Mouse (Mus musculus) ES-Bruce4 (cell line): ENCODE results near the gene Trap1. TPM values are rescaled to one million over a fixed set of nuclear protein-coding genes. Genes with fewer than 3 reads are reported as not detected.

ENCODE experiments used
- H3K27ac ChIP-seq: 2 replicates; pipeline ENCODE4 v1.5.1; 2012; ENCODE audit warnings: low read length, inconsistent platforms; ENCODE audit not compliant: insufficient read depth
- H3K27me3 ChIP-seq: 2 replicates; pipeline ENCODE4 v1.6.1; 2012; ENCODE audit warnings: mild to moderate bottlenecking, low read length, inconsistent platforms; ENCODE audit not compliant: control insufficient read depth, poor library complexity, insufficient read depth, severe bottlenecking
- H3K36me3 ChIP-seq: 2 replicates; pipeline ENCODE4 v1.6.1; 2012; ENCODE audit warnings: inconsistent platforms, mild to moderate bottlenecking, low read length, moderate library complexity; ENCODE audit not compliant: control insufficient read depth, poor library complexity, insufficient read depth, severe bottlenecking
- H3K4me1 ChIP-seq: one replicate; pipeline ENCODE4 v1.8.1; 2011; ENCODE audit warnings: low read length; ENCODE audit not compliant: control insufficient read depth, insufficient read depth
- H3K4me3 ChIP-seq: 2 replicates; pipeline ENCODE4 v1.5.1; 2011; ENCODE audit warnings: low read depth, mild to moderate bottlenecking, low read length
- H3K9ac ChIP-seq: 2 replicates; pipeline ENCODE4 v1.6.1; 2012; ENCODE audit warnings: low read depth, mild to moderate bottlenecking, inconsistent platforms; ENCODE audit not compliant: poor library complexity, severe bottlenecking
- H3K9me3 ChIP-seq: replicated peaks from 2 replicates; pipeline ENCODE4 v1.6.1; 2012; ENCODE audit warnings: mild to moderate bottlenecking, low read length, inconsistent platforms; ENCODE audit not compliant: control insufficient read depth, poor library complexity, insufficient read depth, severe bottlenecking
- CTCF ChIP-seq: IDR thresholded peaks from one replicate; pipeline ENCODE4 v1.8.1; 2011; ENCODE audit warnings: low read depth, low read length
- EP300 ChIP-seq: IDR thresholded peaks from 2 replicates; pipeline ENCODE4 v1.6.1; 2011; ENCODE audit warnings: low read depth, low read length; ENCODE audit not compliant: insufficient read depth
- POLR2A ChIP-seq: IDR thresholded peaks from one replicate; pipeline ENCODE4 v1.8.1; 2011; ENCODE audit warnings: low read length; ENCODE audit not compliant: insufficient read depth
- polyA plus RNA-seq: library from polyadenylated mRNA; stranded (reverse); fragments of >200 nt; gene quantifications from 2 replicates; pipeline ENCODE4 v1.2.4, GENCODE M21; 2011; ENCODE audit warnings: low read depth; ENCODE audit not compliant: missing spikeins, insufficient read depth, insufficient read length

Trap1 gene
- polyA plus RNA-seq, 1 experiment = 104 TPM

- no peak overlapping the region for H3K4me3 ChIP-seq
- H3K27me3 ChIP-seq = no peaks in the 10 kb centered on the region
- H3K27ac ChIP-seq = no peak overlapping the region
- no peaks in the 10 kb centered on the region; the same call in 1 of the 2 replicates for H3K36me3 ChIP-seq
- TF ChIP-seq CTCF (no peak), EP300 (no peak), POLR2A (no peak)
- H3K4me1 ChIP-seq = no peaks in the 10 kb centered on the region
- 0 out of 2 replicates have a peak overlapping the region, but pooled peaks have one; percentile 41 for H3K9ac ChIP-seq
- no peaks in the 10 kb centered on the region for H3K9me3 ChIP-seq
These were observed 2.8 kb downstream of the Trap1 start for GRCm38 (mm10) chr16:4074836-4075235.

- Histone ChIP-seq H3K36me3 (peaks cover under 1% of the 10 kb centered on the region), H3K9ac (no peak overlapping the region), H3K27ac (no peak overlapping the region), H3K9me3 (no peaks in the 10 kb centered on the region), H3K4me1 (no peaks in the 10 kb centered on the region), H3K27me3 (no peaks in the 10 kb centered on the region), H3K4me3 (no peak overlapping the region)
- no peak for TF ChIP-seq POLR2A
These were observed 3.3 kb downstream of the Trap1 start for GRCm38 (mm10) chr16:4074297-4074696.

- Histone ChIP-seq H3K27me3 (no peaks in the 10 kb centered on the region), H3K4me1 (no peaks in the 10 kb centered on the region), H3K9me3 (no peaks in the 10 kb centered on the region), H3K27ac (no peak overlapping the region), H3K4me3 (no peak overlapping the region), H3K36me3 (peaks cover 40% of the 10 kb centered on the region), H3K9ac (no peak overlapping the region)
- peak; percentile 81 for TF ChIP-seq CTCF
- no peak for TF ChIP-seq EP300
These were observed 9.0 kb downstream of the Trap1 start for GRCm38 (mm10) chr16:4068588-4068987.

GRCm38 (mm10) chr16:4064945-4065344 is 12.7 kb downstream of the Trap1 start:
- no peaks in the 10 kb centered on the region for H3K9me3 ChIP-seq
- H3K9ac ChIP-seq = no peak overlapping the region
- TF ChIP-seq POLR2A (no peak), EP300 (no peak), CTCF (no peak)
- H3K4me3 ChIP-seq = no peak overlapping the region
- H3K27me3 ChIP-seq = no peaks in the 10 kb centered on the region
- H3K36me3 ChIP-seq = peaks cover 59% of the 10 kb centered on the region
- H3K27ac ChIP-seq = no peak overlapping the region
- no peaks in the 10 kb centered on the region for H3K4me1 ChIP-seq

GRCm38 (mm10) chr16:4053811-4054210 is 23.8 kb downstream of the Trap1 start:
- Histone ChIP-seq H3K27me3 (no peaks in the 10 kb centered on the region), H3K4me1 (no peaks in the 10 kb centered on the region), H3K27ac (no peak overlapping the region), H3K9ac (no peak overlapping the region), H3K4me3 (no peak overlapping the region), H3K9me3 (no peaks in the 10 kb centered on the region), H3K36me3 (peaks cover 41% of the 10 kb centered on the region)
- no peak for TF ChIP-seq CTCF
- no peak for TF ChIP-seq EP300
- TF ChIP-seq POLR2A = no peak

GRCm38 (mm10) chr16:4052601-4053000 is 25.0 kb downstream of the Trap1 start:
- H3K4me3 ChIP-seq = no peak overlapping the region
- H3K9me3 ChIP-seq = no peaks in the 10 kb centered on the region
- no peak overlapping the region for H3K9ac ChIP-seq
- peaks cover 44% of the 10 kb centered on the region for H3K36me3 ChIP-seq
- H3K4me1 ChIP-seq = no peaks in the 10 kb centered on the region
- H3K27ac ChIP-seq = no peak overlapping the region
- TF ChIP-seq POLR2A = no peak
- TF ChIP-seq EP300 = no peak
- no peak for TF ChIP-seq CTCF
- H3K27me3 ChIP-seq = no peaks in the 10 kb centered on the region
